Mouse (Mus musculus) mesoderm, embryonic 11.5 days (tissue): ENCODE results near the gene Gm20390.
A peak's percentile ranks its signal among the peaks of the same experiment; 100 is the strongest.

Source experiments
- DNase-seq: peaks from one replicate; pipeline ENCODE4 v3.0.0-alpha.2; 2012; ENCODE audit warnings: low read depth, low spot score

Gm20390 gene

GRCm38 (mm10) chr11:93968005-93968847 is at the start of gene Gm20390, which contains the start of gene Nme1:
Gene Gm20390 (minus strand): TSS chr11:93968293.
Gene Nme1 (minus strand): TSS chr11:93968521.
- DNase-seq = peak; percentile 98

GRCm38 (mm10) chr11:94003346-94003745 is 35.3 kb upstream of the Gm20390 start:
- no peak for DNase-seq

DNA sequence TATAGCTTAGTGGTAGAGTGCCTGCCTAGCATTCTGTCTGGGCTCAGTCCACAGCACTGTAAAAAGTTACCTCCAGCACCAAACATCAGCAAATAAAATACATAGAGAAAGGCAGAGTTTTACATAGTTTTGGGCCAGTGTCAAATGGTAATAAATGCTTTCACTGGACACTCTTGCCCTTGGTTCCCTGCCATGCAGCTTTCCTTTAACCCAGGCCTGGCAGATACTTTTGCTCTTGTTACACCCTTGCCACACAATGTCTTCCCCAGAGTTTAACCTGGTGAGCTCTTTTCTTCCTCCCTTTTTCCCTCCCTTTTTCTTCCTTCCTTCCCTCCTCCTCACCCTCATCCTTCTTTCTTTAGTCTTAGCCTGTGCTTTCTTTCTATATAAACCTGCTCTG is 31.2 kb upstream of the Gm20390 start:
- no peak for DNase-seq

DNA sequence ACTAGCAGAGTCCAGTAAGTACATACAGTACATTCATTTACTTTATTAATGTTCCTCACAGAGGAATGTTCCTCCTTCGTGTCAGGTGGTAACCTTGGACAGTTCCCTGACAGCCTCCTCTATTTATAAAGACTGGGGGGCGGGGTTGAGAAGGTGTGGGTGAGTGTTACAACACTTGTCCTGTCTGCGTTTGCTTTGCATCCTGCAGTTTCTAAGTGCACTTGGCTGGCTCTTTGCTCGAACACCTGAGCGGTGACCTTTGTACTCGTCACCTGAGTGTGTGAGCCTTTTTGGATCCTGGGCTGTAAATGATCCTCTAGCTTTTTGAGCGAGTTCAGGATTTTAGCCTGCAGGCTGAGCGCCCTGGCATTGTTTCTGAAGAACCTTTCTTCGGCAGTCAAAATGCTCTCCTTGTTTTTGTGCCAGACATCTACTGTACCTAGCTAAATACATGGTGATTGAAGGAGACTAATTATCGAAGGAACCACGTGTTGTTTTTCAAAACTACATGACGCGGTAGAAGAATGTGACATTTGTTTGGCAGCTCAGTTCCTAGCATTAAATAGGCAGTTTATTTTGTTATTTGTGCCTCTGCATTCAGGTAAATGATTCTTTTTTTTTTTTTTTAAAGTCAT is 29.2 kb upstream of the Gm20390 start:
- DNase-seq = peak; percentile 27

DNA sequence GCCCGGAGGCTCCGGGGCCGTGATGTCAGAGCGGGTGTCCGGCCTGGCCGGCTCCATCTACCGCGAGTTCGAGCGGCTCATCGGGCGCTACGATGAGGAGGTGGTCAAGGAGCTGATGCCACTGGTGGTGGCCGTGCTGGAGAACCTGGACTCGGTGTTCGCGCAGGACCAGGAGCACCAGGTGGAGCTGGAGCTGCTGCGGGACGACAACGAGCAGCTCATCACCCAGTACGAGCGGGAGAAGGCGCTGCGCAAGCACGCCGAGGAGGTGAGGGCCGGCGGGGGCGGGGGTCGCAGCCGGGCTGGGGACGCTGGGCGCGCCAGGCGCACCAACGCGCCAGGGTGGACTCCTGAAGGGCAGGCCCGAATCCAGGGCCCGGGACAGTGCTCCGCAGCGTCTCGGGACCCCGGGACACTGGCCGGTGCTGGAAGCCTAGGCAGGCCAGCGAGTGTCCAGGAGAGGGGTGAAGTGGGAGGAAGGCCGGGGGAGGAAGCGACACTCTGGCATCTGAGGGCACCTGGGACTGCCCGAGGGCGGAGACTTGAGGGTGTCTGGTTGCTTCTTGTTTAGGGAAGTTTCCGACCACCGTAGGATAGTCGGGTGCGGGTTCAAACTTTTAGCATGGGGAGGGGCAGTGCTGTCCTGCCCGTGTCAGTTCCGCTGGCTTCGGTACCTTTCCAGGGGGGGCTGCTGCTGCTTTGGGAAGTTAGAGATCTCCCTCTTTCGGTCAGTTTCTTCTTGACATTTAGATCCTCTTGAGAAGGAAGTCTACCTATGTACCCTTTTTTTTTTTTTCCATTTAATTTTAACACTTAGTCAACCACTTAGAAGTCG is 28.4 kb upstream of the Gm20390 start:
- DNase-seq = peak; percentile 56

DNA sequence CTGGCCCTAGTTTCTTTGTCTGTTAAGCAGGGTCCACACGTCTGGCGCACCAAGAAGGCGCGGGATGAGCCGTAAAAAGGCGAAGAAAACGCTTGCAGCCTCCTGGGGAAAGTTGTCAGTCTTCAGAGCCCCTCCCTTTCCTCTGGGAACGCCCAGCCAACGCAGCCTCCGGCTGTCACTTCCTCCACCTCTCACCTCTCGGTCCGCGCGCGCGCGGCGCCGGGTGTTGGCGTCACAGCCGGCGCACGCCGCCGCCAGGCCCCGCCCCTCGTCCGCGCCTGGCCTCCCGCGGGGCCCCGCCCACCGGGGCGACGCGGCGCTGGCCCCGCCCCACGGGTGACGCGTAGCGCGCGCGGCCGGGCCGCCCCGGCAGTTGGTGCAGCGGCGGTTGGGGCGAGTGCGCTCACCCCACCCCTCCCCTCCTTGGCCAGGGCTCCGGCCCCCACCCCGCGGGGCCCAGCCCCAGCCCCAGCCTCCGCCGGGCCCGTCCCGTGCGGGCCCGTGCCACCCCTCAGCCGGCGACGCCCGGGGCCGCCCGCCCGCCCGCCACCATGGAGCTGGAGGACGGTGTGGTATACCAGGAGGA is 27.7 kb upstream of the Gm20390 start, which contains the start of gene Spag9:
Gene Spag9 (plus strand): TSS at position 372 of the 586 bp plus-strand sequence.
- DNase-seq = peak; percentile 97

- peak; percentile 68 for DNase-seq
Measured at GRCm38 (mm10) chr11:93995111-93995719, 27.1 kb upstream of the Gm20390 start.

GRCm38 (mm10) chr11:93994531-93994930 is 26.4 kb upstream of the Gm20390 start:
- DNase-seq = no peak

DNA sequence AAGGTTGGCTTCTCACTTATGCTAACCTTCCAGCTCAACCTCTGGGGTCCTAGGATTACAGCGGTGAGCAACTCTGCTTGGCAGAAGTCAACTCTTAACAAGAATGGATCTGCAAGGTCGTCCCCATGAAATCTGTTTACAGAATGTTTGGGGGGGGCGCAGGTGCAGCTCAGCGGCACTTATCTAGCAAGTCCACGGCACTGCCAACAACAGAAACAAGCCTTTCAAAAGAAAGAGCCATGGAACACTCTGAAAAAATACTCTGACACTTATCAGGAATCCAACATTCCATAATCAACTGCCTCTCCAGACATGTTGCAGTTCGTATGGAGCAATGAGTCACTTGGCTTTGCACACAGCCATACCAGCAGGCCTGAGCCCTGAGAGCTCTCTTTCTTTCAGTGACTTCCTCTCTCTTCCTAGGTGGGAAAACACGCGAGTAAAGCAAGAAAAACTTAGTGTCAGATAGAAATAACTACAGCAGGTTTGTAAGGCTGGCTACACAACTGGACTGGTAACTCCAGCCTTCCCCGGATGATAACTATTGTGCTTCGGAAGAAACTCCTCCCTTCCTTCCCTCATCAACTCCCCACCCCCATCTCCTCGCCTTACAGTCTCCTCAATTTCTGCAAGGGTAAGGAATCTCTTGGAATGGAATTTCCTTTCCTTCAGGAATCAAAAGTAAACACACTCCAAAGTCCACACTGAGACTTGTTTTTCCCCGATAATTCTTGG is 20.4 kb upstream of the Gm20390 start:
- no peak for DNase-seq

DNA sequence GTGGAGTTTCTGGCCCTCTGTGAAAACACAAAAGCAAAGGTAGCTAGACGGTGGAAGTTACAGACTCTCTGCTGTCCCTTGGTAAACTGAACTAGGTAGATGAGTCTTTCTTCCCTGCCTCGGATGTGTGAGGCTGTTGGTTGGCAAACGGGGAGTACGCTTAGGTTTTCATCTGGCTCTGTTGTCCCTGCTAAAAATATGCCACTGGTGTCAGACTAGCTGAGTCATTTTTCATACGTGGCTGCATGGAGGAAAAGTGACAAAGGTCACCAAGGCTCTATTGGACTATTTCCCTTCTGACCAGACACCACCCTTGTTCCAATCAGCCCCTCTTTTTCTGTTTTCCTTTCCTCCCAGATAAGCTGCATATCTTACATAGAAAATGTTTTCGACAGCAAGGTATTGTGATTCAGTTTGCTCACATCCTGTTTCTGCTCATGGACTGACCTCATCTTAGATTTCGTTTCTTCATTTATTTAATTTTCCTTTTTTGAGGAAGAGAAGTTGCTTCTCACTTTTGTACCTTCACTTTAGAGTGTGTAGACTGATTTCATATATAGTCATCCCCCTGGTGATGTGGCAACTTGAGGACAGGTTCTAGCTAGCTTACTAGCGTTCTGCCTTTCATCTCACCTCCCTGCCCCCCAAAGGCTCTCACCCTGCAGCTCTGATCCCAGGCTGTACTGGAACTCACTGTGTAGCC is 19.7 kb upstream of the Gm20390 start:
- no peak for DNase-seq

- DNase-seq = no peak
Measured at GRCm38 (mm10) chr11:93987026-93987425, 18.9 kb upstream of the Gm20390 start.

DNA sequence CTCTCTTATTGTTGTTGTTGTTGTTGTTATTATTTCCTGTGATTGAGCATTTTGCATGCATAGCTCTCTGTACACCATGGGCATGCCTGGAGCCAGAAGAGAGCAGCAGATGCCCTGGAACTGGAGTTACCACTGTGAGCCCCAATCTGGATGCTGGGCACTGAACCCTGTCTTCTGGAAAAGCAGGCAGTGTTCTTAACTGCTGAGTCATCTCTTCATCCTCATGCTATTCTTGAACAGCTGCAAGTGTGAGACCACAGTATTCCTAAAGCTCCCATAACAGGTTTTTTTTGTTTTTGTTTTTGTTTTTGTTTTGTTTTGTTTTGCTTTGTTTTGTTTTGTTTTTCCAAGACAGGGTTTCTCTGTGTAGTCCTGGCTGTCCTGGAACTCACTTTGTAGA is 18.2 kb upstream of the Gm20390 start:
- no peak for DNase-seq

DNA sequence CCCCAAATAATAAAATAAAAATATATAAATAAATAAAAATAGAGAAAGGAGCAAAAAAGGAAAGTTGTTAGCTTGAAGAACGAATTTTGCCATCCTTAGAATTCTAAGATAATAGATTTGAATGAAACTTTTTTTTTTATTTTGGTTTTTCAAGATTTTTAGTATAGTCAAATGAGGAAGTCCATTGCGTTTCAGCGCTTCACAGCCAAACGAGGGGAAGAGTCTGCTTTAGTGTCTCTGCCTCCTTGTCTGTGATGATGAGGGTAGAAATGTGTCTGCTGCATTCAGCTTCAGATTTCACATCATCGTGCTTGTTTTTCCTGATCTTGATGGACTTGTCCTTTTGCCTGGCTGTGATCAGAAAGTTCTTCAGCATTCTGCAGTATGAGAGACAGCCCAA is 17.2 kb upstream of the Gm20390 start:
- no peak for DNase-seq

GRCm38 (mm10) chr11:93984619-93985018 is 16.5 kb upstream of the Gm20390 start:
- DNase-seq = no peak

DNA sequence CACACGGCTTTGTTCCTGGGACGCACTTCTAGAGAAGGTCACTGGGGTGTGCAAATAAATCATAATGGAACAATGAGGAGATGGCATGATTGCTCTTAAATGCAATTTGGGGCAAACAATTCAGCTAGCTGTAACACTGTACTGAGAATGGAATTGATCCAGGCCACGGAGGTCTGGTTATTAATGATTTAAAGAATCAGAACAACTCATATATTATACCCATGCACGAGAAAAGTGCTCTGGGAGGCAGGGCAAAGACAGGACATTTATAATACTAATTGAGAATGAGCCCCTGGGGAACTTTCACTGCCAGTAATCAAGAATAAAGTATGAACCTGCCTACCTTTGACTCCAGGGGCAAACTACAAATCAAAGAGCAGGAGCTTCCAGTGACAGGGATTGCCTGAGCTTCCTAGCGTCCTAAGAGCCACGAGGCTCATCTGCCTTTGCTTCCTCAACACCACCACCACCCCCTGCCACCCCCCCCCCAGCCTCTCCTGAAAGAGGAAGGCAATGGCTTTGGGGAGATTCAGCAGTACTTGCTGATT is 11.5 kb upstream of the Gm20390 start:
- DNase-seq = peak; percentile 66

GRCm38 (mm10) chr11:93972951-93973350 is 4.9 kb upstream of the Gm20390 start:
- no peak for DNase-seq

- no peak for DNase-seq
Measured at GRCm38 (mm10) chr11:93969799-93970198, 1.7 kb upstream of the Gm20390 start.

DNA sequence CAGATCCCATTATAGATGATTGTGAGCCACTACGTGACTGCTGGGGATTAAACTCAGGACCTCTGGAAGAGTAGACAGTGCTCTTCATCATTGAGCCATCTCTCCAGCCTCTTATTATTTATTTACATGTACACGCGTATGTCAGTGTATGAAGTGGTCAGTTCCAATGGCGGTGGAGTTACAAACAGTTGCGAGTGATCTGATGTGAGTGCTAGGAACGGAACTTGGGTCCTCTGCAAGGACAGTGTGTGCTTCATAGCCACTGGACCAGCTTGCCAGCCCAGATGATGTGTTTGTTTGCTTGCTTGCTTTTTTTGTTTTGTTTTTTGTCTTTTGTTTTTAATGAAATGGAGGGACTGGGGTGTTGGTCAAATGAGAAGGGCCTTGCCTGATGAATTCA is 1.1 kb upstream of the Gm20390 start:
- no peak for DNase-seq

- DNase-seq = no peak
Measured at GRCm38 (mm10) chr11:93968848-93969128, 695 bp upstream of the Gm20390 start.

- no peak for DNase-seq
Measured at GRCm38 (mm10) chr11:93967381-93967780, 712 bp downstream of the Gm20390 start.
